Mouse (Mus musculus) lung, embryonic 16.5 days (tissue): Measurements from ENCODE around the gene Mitf. TPM values are rescaled to one million over a fixed set of nuclear protein-coding genes. Genes with fewer than 3 reads are reported as not detected.

Experiments used
- ATAC-seq: fragments of 200-750 bp; cut with Nextera tagmentation; 2 replicates; pipeline ENCODE4 v1.8.0; 2017; ENCODE audit warnings: low read depth, mild to moderate bottlenecking, moderate library complexity
- H3K27ac ChIP-seq: fragments of 300-500 bp; sonication (generic); 2 replicates; pipeline ENCODE4 v1.5.1; 2014; ENCODE audit warnings: mild to moderate bottlenecking, control low read depth, low read length
- H3K27me3 ChIP-seq: fragments of 300-500 bp; sonication (generic); 2 replicates; pipeline ENCODE4 v1.6.1; 2014; ENCODE audit warnings: low read depth, low read length, mixed read lengths; ENCODE audit not compliant: control insufficient read depth, insufficient read depth
- H3K36me3 ChIP-seq: fragments of 300-500 bp; sonication (generic); 2 replicates; pipeline ENCODE4 v1.6.1; 2014; ENCODE audit warnings: low read length; ENCODE audit not compliant: control insufficient read depth, insufficient read depth
- H3K4me1 ChIP-seq: fragments of 300-500 bp; sonication (generic); replicated peaks from 2 replicates; pipeline ENCODE4 v1.6.1; 2014; ENCODE audit warnings: low read length, mixed read lengths; ENCODE audit not compliant: control insufficient read depth, insufficient read depth
- H3K4me2 ChIP-seq: fragments of 300-500 bp; sonication (generic); 2 replicates; pipeline ENCODE4 v1.6.1; 2014; ENCODE audit warnings: low read depth, low read length, control low read depth
- H3K4me3 ChIP-seq: fragments of 300-500 bp; sonication (generic); 2 replicates; pipeline ENCODE4 v1.5.1; 2014; ENCODE audit warnings: mild to moderate bottlenecking, low read length, control low read depth
- H3K9ac ChIP-seq: fragments of 300-500 bp; sonication (generic); 2 replicates; pipeline ENCODE4 v1.6.1; 2014; ENCODE audit warnings: low read length, control low read depth
- H3K9me3 ChIP-seq: fragments of 300-500 bp; sonication (generic); 2 replicates; pipeline ENCODE4 v1.6.1; 2016; ENCODE audit warnings: low read length; ENCODE audit not compliant: control insufficient read depth
- WGBS: fragments of 180-500 bp; shearing (Covaris S2); extraction: QIAGEN DNeasy Blood & Tissue Kit; methylation state at CpG from one replicate; pipeline ENCODE4 v1.1.7; 2014; 5-methylcytosine and 5-hydroxymethylcytosine counted together
- polyA plus RNA-seq: library from polyadenylated mRNA; unstranded; fragments of >200 nt; fragmentation: Nextera tagmentation; extraction: Ambion mirVana; gene quantifications from 2 replicates; pipeline ENCODE4 v1.2.1, GENCODE M21; 2015

Gene Mitf
- polyA plus RNA-seq, 1 experiment from 2014 or later = 2.3 TPM

- no peak overlapping the region for H3K4me2 ChIP-seq
- no peaks in the 10 kb centered on the region for H3K4me1 ChIP-seq
These were observed 76.6 kb downstream of the Mitf start for GRCm38 (mm10) chr6:97883496-97883895.

GRCm38 (mm10) chr6:97884971-97885370 is 78.1 kb downstream of the Mitf start:
- H3K4me3 ChIP-seq = no peak overlapping the region
- H3K4me1 ChIP-seq = no peaks in the 10 kb centered on the region
- ATAC-seq = no peak
- no peak overlapping the region for H3K27ac ChIP-seq
- WGBS = 83% methylated on average over 4 of the region's 4 CpGs
- no peak overlapping the region for H3K4me2 ChIP-seq
- H3K9ac ChIP-seq = no peak overlapping the region
- no peaks in the 10 kb centered on the region for H3K36me3 ChIP-seq
- H3K9me3 ChIP-seq = no peaks in the 10 kb centered on the region
- H3K27me3 ChIP-seq = no peaks in the 10 kb centered on the region

More at GRCm38 (mm10) chr6:97883496-97883895, 76.6 kb downstream of the Mitf start:
- ATAC-seq = peak; percentile 71; the same call in 1 of the 2 replicates
- no peak overlapping the region for H3K4me3 ChIP-seq
- no peak overlapping the region for H3K27ac ChIP-seq
- no peak overlapping the region for H3K9ac ChIP-seq
- no peaks in the 10 kb centered on the region for H3K36me3 ChIP-seq
- H3K9me3 ChIP-seq = no peaks in the 10 kb centered on the region
- WGBS = 50% methylated on average over 2 of the region's 2 CpGs
- H3K27me3 ChIP-seq = no peaks in the 10 kb centered on the region

- H3K36me3 ChIP-seq = no peaks in the 10 kb centered on the region
- H3K4me1 ChIP-seq = no peaks in the 10 kb centered on the region
- no peaks in the 10 kb centered on the region for H3K9me3 ChIP-seq
- no peaks in the 10 kb centered on the region for H3K27me3 ChIP-seq
- H3K9ac ChIP-seq = no peak overlapping the region
- no peak overlapping the region for H3K4me3 ChIP-seq
- 85% methylated on average over 3 of the region's 3 CpGs for WGBS
- H3K27ac ChIP-seq = no peak overlapping the region
- no peak overlapping the region for H3K4me2 ChIP-seq
- ATAC-seq = no peak
These were observed 78.8 kb downstream of the Mitf start for GRCm38 (mm10) chr6:97885606-97886005.

GRCm38 (mm10) chr6:97887893-97888292 is 81.0 kb downstream of the Mitf start:
- 61% methylated on average over 4 of the region's 4 CpGs for WGBS
- Histone ChIP-seq H3K9me3 (no peaks in the 10 kb centered on the region), H3K36me3 (no peaks in the 10 kb centered on the region), H3K9ac (no peak overlapping the region), H3K27ac (no peak overlapping the region), H3K27me3 (no peaks in the 10 kb centered on the region), H3K4me3 (no peak overlapping the region), H3K4me2 (no peak overlapping the region), H3K4me1 (no peaks in the 10 kb centered on the region)
- ATAC-seq = no peak

- no peak for ATAC-seq
- Histone ChIP-seq H3K9ac (no peak overlapping the region), H3K9me3 (no peaks in the 10 kb centered on the region), H3K4me2 (no peak overlapping the region), H3K4me1 (no peaks in the 10 kb centered on the region), H3K36me3 (no peaks in the 10 kb centered on the region), H3K27me3 (no peaks in the 10 kb centered on the region), H3K4me3 (no peak overlapping the region), H3K27ac (no peak overlapping the region)
- 55% methylated on average over 3 of the region's 3 CpGs for WGBS
These were observed 81.7 kb downstream of the Mitf start for GRCm38 (mm10) chr6:97888596-97888995.

- Histone ChIP-seq H3K9me3 (no peaks in the 10 kb centered on the region), H3K27ac (no peak overlapping the region), H3K27me3 (no peaks in the 10 kb centered on the region), H3K36me3 (no peaks in the 10 kb centered on the region), H3K9ac (no peak overlapping the region), H3K4me3 (no peak overlapping the region), H3K4me2 (no peak overlapping the region), H3K4me1 (no peaks in the 10 kb centered on the region)
- 61% methylated on average over 5 of the region's 5 CpGs for WGBS
- ATAC-seq = no peak
These were observed 86.7 kb downstream of the Mitf start for GRCm38 (mm10) chr6:97893546-97893945.

- H3K4me2 ChIP-seq = no peak overlapping the region
- H3K9ac ChIP-seq = no peak overlapping the region
- no peaks in the 10 kb centered on the region for H3K9me3 ChIP-seq
- H3K4me3 ChIP-seq = no peak overlapping the region
- no peak for ATAC-seq
- H3K36me3 ChIP-seq = no peaks in the 10 kb centered on the region
- whole genome bisulfite sequencing = 72% methylated on average over 6 of the region's 6 CpGs
- no peaks in the 10 kb centered on the region for H3K4me1 ChIP-seq
- no peak overlapping the region for H3K27ac ChIP-seq
- no peaks in the 10 kb centered on the region for H3K27me3 ChIP-seq
These were observed 90.3 kb downstream of the Mitf start for GRCm38 (mm10) chr6:97897191-97897590.

GRCm38 (mm10) chr6:97898085-97898484 is 91.2 kb downstream of the Mitf start:
- Histone ChIP-seq H3K4me2 (no peak overlapping the region), H3K27me3 (no peaks in the 10 kb centered on the region), H3K4me3 (no peak overlapping the region), H3K4me1 (no peaks in the 10 kb centered on the region), H3K27ac (no peak overlapping the region), H3K36me3 (no peaks in the 10 kb centered on the region), H3K9me3 (no peaks in the 10 kb centered on the region), H3K9ac (no peak overlapping the region)
- 73% methylated on average over 5 of the region's 5 CpGs for WGBS
- no peak for ATAC-seq

- Histone ChIP-seq H3K4me3 (no peak overlapping the region), H3K36me3 (no peaks in the 10 kb centered on the region), H3K4me1 (no peaks in the 10 kb centered on the region), H3K4me2 (no peak overlapping the region), H3K9ac (no peak overlapping the region), H3K9me3 (no peaks in the 10 kb centered on the region), H3K27ac (no peak overlapping the region), H3K27me3 (no peaks in the 10 kb centered on the region)
- ATAC-seq = no peak
- 74% methylated on average over 5 of the region's 5 CpGs for WGBS
These were observed 94.7 kb downstream of the Mitf start for GRCm38 (mm10) chr6:97901561-97901960.

GRCm38 (mm10) chr6:97902205-97902604 is 95.4 kb downstream of the Mitf start:
- no peaks in the 10 kb centered on the region for H3K36me3 ChIP-seq
- no peaks in the 10 kb centered on the region for H3K27me3 ChIP-seq
- H3K4me1 ChIP-seq = no peaks in the 10 kb centered on the region
- H3K9me3 ChIP-seq = no peaks in the 10 kb centered on the region
- H3K4me2 ChIP-seq = no peak overlapping the region
- no peak for ATAC-seq
- H3K4me3 ChIP-seq = no peak overlapping the region
- WGBS = 91% methylated on average over 1 of the region's 1 CpGs
- H3K9ac ChIP-seq = no peak overlapping the region
- no peak overlapping the region for H3K27ac ChIP-seq
